12 mouse cellular contexts compared by ENCODE assay signal in genomic region chr14:26258729-26259128, GRCm38 (mm10). TPM values are rescaled to one million over a fixed set of nuclear protein-coding genes. Genes with fewer than 3 reads are reported as not detected.
"Had no signal": no experiment of that assay in that cellular context is flagged by ENCODE, and none has a peak within 500 bp of the region (broad histone marks: within the 10 kb centered on the region; RNA-seq: fewer than 3 reads in every experiment).

No protein-coding gene starts in this region.

RNA-seq across cellular contexts. Expression of gene Duxbl3, which starts 1.0 kb away (rescaled TPM):
- total RNA-seq: common myeloid progenitor, adult 5-6 weeks; gastrocnemius, adult 18-20 months; gastrocnemius, adult 2 months; gastrocnemius, adult 8-10 months; gastrocnemius, postnatal 25 days; granulocyte monocyte progenitor cell, adult 5-6 weeks; heart, adult 18-20 months; heart, adult 2 months; heart, adult 8-10 months had no signal
- polyA plus RNA-seq: cortical plate, adult 2 months; erythroblast, embryonic 14.5 days; frontal cortex, adult 2 months had no signal
